Mouse (Mus musculus) Muller cell, postnatal 12 days (primary cell): ENCODE measurements around the gene Lysmd1.

Experiments used
- DNase-seq: peaks from one replicate; pipeline ENCODE4 v3.0.0-alpha.2; 2015; ENCODE audit errors: inconsistent ontology term

Gene Lysmd1

DNA sequence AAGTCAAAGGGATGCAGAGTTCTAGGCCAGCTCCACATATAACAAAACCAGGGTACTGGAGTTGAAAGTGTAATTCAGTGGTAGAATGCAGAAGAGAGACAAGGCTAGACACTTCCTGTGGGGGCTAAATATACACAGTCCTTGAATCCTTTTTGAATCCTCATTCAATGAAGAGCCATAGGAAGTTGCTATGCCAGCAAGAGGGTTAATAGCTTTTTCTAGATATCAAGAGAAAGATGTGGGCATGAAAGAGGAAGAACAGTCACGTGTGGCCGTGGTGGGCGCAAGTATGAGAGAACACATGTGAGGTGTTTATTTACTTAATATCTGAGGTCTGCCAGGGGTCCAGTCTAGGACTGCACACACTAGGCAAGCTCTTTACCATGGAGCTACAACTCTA, 2.4 kb downstream of the Lysmd1 start:
- no peak for DNase-seq

GRCm38 (mm10) chr3:95139586-95140288, 5.8 kb downstream of the Lysmd1 start:
- no peak for DNase-seq

DNA sequence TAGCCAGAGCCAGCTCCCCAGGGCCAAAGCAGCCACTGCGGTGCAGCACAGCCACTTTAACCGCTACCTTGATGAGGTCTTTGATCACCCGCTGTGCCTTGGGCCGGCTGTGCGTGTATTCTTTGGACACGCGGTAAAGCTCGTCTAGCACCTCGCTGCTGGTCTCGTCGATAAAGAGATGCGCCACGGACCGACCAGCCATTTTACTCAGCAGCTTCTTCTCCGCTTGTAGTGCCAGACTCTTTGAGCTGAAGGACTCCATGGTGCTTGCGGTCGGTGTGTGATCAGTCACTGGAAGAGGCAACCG, 6.4 kb downstream of the Lysmd1 start:
- DNase-seq = no peak

GRCm38 (mm10) chr3:95140795-95141194, 6.9 kb downstream of the Lysmd1 start:
- DNase-seq = no peak

- no peak for DNase-seq
Observed at GRCm38 (mm10) chr3:95141474-95141873, 7.6 kb downstream of the Lysmd1 start.

- no peak for DNase-seq
Observed at GRCm38 (mm10) chr3:95141952-95142616, 8.2 kb downstream of the Lysmd1 start, which contains the start of gene Tnfaip8l2. Gene Tnfaip8l2 (minus strand): TSS chr3:95142360.

DNA sequence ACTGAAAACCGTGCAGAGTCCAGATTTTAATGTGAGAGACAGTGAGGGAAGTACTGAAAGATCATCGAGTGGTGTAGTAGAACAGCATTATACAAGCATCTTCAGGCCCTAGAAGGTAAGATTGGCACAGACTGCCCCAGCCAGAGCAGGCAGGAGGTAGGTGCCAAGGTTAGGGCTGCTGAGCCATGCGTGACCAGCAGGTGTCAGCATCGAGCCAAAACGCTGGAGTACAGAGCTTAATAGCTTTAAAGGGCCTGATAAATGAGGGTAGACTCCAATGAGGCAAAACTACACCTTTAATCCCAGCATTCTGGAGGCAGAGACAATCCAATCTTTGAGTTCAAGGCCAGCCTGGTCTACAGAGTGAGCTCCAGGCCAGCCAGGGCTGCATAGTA, 8.7 kb downstream of the Lysmd1 start:
- DNase-seq = peak; percentile 50

- DNase-seq = no peak
Observed at GRCm38 (mm10) chr3:95147924-95148323, 14.0 kb downstream of the Lysmd1 start.

DNA sequence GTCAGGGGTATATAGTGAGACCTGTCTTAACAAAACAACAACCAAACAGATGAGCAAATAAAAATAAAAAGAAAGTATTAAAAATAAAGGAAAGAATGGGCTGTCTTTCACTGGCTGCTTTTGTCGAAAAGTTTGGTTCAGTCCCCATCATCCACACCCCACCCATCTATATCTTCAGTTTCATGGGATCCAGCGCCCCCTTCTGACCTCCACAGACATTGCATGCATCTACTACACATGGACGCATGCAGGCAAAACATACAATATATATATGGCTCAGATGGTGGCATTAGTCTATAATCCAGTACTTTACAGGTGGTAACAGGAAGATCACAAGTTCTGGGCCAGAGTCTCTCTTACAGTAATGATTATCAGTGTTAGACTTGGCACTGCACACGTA, 20.0 kb downstream of the Lysmd1 start:
- no peak for DNase-seq

DNA sequence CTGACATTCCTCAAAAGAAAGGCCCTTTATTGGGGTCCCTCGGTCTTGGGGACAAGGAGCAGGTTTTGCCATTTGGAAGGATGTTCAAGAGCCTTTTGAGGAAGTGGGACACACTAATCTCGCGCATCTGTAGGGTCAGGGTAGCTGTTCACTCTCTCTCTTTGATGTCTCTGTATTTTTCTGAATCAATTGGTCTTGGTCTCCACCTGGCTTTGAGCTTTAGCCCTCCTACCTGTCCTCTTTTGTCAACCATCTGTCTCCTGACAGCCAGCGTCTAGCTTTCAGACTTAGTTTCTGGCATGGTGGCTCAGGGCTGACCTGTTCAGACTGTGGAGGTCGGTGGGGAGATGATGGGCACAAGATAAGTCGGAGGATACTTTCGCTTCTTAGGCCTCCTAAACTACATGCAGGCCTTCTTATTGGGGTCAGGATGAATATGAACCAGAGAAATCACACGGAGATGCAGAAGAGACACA, 25.7 kb downstream of the Lysmd1 start:
- DNase-seq = no peak

DNA sequence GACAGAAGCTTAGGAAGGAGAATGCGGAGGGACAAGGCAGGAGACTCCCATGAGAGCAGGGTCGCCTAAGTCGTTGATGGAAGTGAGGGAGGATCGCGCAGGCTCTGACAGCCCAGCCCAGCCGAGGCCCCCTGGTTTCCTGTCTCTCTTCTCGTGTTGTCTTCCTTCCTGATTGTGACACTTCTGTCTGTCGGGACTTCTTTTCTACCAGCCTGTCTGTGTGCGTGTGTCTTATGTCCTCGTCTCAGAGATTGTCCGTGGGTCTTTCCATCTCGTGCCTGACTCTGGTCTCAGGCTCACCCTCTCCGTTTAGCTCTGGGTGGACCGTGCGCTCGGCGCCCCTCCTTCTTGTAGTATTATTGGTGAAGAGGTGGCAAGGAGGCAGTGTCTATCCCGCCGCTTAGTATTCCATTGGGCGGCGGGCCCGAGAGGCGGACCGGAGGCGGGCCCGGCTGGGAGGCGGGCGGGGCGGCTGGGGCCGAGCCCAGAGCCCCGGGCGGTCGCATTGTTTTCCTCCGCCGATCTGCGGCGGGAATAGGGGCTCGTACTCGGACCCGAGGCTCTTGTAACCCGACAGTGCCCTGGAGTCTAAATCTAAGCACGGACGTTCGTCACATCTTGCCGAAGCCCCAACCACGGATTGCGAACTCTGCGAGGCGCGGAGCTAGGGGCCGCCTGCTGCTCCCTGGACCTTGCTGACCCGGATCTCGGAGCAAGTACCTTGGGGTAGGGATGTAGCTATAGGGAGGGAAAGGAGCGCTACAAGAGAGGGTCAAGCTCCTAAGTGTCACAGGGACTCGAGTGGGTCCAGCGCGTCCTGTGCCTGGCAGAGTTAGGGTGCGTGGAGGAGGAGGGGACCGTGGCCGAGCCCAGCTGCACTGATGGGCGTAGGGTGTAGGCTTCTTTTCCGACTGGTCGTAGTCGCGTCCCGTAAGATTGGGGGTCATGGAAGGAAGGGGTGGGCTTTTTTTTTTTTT, 26.4 kb downstream of the Lysmd1 start, which contains the start of gene Sema6c:
Gene Sema6c (plus strand): TSS at position 471 of the 977 bp plus-strand sequence.
- peak; percentile 93 for DNase-seq

- peak; percentile 23 for DNase-seq
Observed at GRCm38 (mm10) chr3:95161041-95161551, 27.2 kb downstream of the Lysmd1 start.

DNA sequence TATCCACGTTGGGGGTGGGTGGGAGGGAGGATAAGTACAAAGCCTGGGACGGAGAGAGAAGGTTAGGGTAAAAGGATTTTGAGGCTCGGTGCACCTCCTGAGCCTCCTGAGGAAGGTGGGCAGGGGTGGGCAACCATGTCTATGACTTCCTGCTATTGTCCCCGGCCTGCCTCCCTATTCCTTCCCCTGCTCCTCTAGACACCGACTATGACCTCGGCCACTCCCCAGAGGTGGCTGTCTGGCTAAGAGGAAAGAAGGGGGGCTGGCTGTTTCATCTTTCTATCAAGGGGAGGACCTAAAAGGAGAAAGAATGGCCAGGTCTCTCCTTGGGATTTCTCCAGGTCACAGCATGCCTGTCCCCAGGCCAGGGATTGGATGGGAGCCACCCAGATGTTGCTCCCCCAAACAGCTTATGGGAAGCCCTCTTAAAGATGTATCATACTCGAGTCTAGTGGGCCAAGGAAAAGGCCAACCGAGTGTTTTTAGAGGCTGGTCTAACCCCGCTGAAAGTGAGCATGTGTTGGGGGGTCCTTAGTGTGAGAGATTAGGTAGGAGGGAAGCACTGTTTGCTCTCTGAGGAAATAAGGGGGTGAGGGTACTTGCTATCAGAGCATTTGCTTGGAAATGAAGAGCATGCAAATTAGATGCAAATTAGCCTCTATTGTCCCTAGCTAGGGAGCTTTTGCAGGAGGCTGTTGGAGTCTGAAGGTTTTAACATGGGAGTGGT, 27.9 kb downstream of the Lysmd1 start:
- DNase-seq = no peak

DNA sequence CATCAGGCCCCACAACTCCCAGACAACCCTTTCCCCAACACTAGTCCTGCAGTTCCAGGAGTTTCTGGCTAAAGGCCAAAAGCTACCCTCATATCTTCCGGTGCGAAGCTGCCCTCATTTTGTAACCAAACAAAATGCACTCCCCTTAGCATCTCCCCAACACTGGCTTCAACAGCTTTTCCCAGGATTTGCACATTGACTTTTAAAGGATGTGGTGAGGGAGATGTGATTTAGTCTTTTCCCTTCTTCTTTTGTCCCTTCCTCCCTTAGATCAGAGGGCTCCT, 28.4 kb downstream of the Lysmd1 start:
- no peak for DNase-seq

DNA sequence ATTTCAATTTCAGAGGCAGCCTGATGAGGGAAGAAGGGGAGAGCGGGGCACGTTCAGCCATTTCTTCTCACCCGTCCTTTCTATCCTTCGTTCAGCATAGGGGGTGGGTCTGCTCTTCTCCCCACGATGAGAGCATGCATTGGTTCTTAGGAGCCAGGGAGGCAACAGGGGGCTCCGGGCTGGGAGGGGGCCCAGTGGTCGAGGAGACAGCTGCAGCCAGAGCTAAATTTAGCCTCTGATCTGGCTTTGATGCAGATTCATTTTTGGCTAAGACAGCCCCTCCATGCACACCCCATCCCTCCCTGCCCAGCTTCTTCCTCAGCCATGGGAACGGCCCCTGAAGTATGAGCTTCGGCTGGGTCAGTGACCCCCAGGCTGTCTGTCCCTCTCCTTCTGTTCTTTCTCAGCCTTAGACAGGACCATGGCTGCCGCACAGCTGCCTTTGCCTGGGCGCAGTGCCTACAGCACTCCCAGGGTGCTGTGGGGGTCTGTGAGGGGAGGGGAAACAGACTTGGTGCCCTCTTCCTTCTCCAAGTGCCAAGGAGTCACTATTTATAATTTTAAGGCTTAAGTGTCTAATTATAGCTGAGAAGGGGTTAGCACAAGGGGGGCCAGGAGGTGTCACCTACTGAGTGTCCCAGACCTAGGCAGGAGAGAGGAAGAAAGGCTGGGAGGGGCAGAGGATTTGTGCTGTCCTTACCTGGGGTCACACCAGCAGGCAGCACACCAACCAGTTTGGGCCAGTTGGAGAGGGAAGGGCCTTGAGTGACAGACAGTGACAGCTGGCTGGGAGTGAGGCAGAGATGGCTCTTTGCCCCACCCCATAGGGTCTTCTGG, 29.7 kb downstream of the Lysmd1 start:
- DNase-seq = no peak

DNA sequence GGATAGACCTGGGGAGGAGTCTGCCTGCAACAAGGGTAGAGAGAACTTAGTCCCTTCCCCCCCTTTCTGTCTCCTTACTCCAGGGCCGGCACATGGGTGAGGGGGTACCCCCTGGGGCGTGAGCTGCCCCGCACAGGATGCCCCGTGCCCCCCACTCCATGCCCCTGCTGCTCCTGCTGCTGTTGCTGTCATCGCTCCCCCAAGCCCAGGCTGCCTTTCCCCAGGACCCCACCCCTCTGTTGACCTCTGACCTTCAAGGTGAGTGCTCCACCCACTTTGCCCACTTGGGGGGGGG, 30.3 kb downstream of the Lysmd1 start:
- DNase-seq = no peak

GRCm38 (mm10) chr3:95164840-95165239, 31.0 kb downstream of the Lysmd1 start:
- no peak for DNase-seq

GRCm38 (mm10) chr3:95169996-95170395, 36.1 kb downstream of the Lysmd1 start:
- no peak for DNase-seq

DNA sequence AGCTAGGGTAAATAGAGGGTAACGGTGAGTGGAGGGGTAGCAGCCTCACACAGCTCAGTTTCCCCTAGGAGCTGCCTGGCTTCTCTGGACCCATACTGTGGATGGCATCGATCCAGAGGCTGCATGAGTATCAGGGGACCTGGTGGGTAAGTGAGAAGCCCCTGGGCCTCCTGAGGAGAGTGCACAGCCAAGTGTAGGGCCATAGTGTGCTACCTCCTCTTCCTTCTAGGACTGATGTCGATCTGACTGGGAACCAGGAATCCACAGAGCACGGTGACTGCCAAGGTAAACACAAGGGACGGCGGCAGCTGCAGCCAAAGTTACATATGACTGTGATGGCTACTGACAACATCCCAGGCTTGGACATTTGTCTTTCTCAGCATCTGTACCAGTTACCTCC, 37.2 kb downstream of the Lysmd1 start:
- DNase-seq = no peak

GRCm38 (mm10) chr3:95172526-95173255, 38.8 kb downstream of the Lysmd1 start:
- no peak for DNase-seq
